Mouse (Mus musculus) liver, embryonic 11.5 days (tissue): Measurements from ENCODE around the gene Vps37b. TPM values are rescaled to one million over a fixed set of nuclear protein-coding genes. Genes with fewer than 3 reads are reported as not detected.

Experiments
- ATAC-seq: fragments of 200-750 bp; cut with Nextera tagmentation; replicated peaks from 2 replicates; pipeline ENCODE4 v1.8.0; 2017; ENCODE audit warnings: moderate number of reproducible peaks, mild to moderate bottlenecking, moderate TSS enrichment, moderate library complexity; ENCODE audit not compliant: low FRiP score
- DNase-seq: peaks from one replicate; pipeline ENCODE4 v3.0.0-alpha.2; 2017; ENCODE audit warnings: low spot score
- H3K27ac ChIP-seq: fragments of 300-500 bp; sonication (generic); 2 replicates; pipeline ENCODE4 v1.5.1; 2014; ENCODE audit warnings: mild to moderate bottlenecking, low read depth, low read length, control low read depth
- H3K27me3 ChIP-seq: fragments of 300-500 bp; sonication (generic); replicated peaks from 2 replicates; pipeline ENCODE4 v1.6.1; 2014; ENCODE audit warnings: low read length, mixed read lengths; ENCODE audit not compliant: control insufficient read depth, insufficient read depth
- H3K36me3 ChIP-seq: fragments of 300-500 bp; sonication (generic); 2 replicates; pipeline ENCODE4 v1.6.1; 2014; ENCODE audit warnings: mild to moderate bottlenecking, low read length, moderate library complexity, mixed read lengths; ENCODE audit not compliant: control insufficient read depth, insufficient read depth
- H3K4me1 ChIP-seq: fragments of 300-500 bp; sonication (generic); replicated peaks from 2 replicates; pipeline ENCODE4 v1.6.1; 2014; ENCODE audit warnings: low read length, mixed read lengths; ENCODE audit not compliant: control insufficient read depth, insufficient read depth
- H3K4me2 ChIP-seq: fragments of 300-500 bp; sonication (generic); 2 replicates; pipeline ENCODE4 v1.6.1; 2014; ENCODE audit warnings: mild to moderate bottlenecking, control low read depth, moderate library complexity
- H3K4me3 ChIP-seq: fragments of 300-500 bp; sonication (generic); 2 replicates; pipeline ENCODE4 v1.5.1; 2014; ENCODE audit warnings: low read depth, low read length, control low read depth
- H3K9ac ChIP-seq: fragments of 300-500 bp; sonication (generic); 2 replicates; pipeline ENCODE4 v1.6.1; 2014; ENCODE audit warnings: low read depth, low read length, control low read depth
- H3K9me3 ChIP-seq: fragments of 300-500 bp; sonication (generic); 2 replicates; pipeline ENCODE4 v1.6.1; 2016; ENCODE audit warnings: low read length, inconsistent platforms, mixed read lengths; ENCODE audit not compliant: control insufficient read depth
- WGBS: fragments of 180-500 bp; shearing (Covaris S2); extraction: QIAGEN DNeasy Blood & Tissue Kit; methylation state at CpG from one replicate; pipeline ENCODE4 v1.1.7; 2014; 5-methylcytosine and 5-hydroxymethylcytosine counted together
- polyA plus RNA-seq: library from polyadenylated mRNA; unstranded; fragments of >200 nt; fragmentation: Nextera tagmentation; extraction: Ambion mirVana; gene quantifications from 2 replicates; pipeline ENCODE4 v1.2.1, GENCODE M21; 2014

Vps37b gene
- polyA plus RNA-seq, 1 experiment from 2014 or later, result 31.3 TPM

- no peak overlapping the region for H3K27ac ChIP-seq
- no peaks in the 10 kb centered on the region for H3K9me3 ChIP-seq
- peaks cover 15% of the 10 kb centered on the region for H3K4me1 ChIP-seq
- H3K4me2 ChIP-seq, result no peak overlapping the region
- ATAC-seq, result peak; percentile 44
- peaks cover 10% of the 10 kb centered on the region for H3K36me3 ChIP-seq
- H3K9ac ChIP-seq, result no peak overlapping the region
- 11% methylated on average over 7 of the region's 7 CpGs for WGBS
- DNase-seq, result peak; percentile 84
- H3K4me3 ChIP-seq, result no peak overlapping the region
- no peaks in the 10 kb centered on the region; the same call in 1 of the 2 replicates for H3K27me3 ChIP-seq
Observed at GRCm38 (mm10) chr5:124000824-124001223, 31.2 kb downstream of the Vps37b start.

GRCm38 (mm10) chr5:123998370-123998769, 33.7 kb downstream of the Vps37b start:
- Histone ChIP-seq H3K9ac (no peak overlapping the region), H3K36me3 (no peaks in the 10 kb centered on the region; the same call in 1 of the 2 replicates), H3K4me1 (peaks cover 15% of the 10 kb centered on the region), H3K4me3 (no peak overlapping the region), H3K4me2 (peak overlapping the region; percentile 3; the same call in 1 of the 2 replicates), H3K27me3 (no peaks in the 10 kb centered on the region; the same call in 1 of the 2 replicates), H3K27ac (no peak overlapping the region), H3K9me3 (no peaks in the 10 kb centered on the region)
- 43% methylated on average over 10 of the region's 10 CpGs for WGBS
- peak; percentile 49 for ATAC-seq
- DNase-seq, result no peak

GRCm38 (mm10) chr5:123997811-123998210, 34.3 kb downstream of the Vps37b start:
- ATAC-seq (no peak), DNase-seq (no peak)
- H3K27ac ChIP-seq, result no peak overlapping the region
- H3K9me3 ChIP-seq, result no peaks in the 10 kb centered on the region
- H3K4me3 ChIP-seq, result no peak overlapping the region
- H3K27me3 ChIP-seq, result no peaks in the 10 kb centered on the region; the same call in 1 of the 2 replicates
- H3K9ac ChIP-seq, result no peak overlapping the region
- H3K4me2 ChIP-seq, result no peak overlapping the region
- H3K36me3 ChIP-seq, result no peaks in the 10 kb centered on the region; the same call in 1 of the 2 replicates
- peaks cover 15% of the 10 kb centered on the region for H3K4me1 ChIP-seq
- 87% methylated on average over 16 of the region's 16 CpGs for WGBS

- ATAC-seq (no peak), DNase-seq (no peak)
- H3K27ac ChIP-seq, result no peak overlapping the region
- no peak overlapping the region for H3K4me3 ChIP-seq
- WGBS, result 88% methylated on average over 24 of the region's 24 CpGs
- H3K4me2 ChIP-seq, result no peak overlapping the region
- H3K9me3 ChIP-seq, result no peaks in the 10 kb centered on the region
- peaks cover 15% of the 10 kb centered on the region for H3K4me1 ChIP-seq
- H3K27me3 ChIP-seq, result no peaks in the 10 kb centered on the region; the same call in 1 of the 2 replicates
- no peaks in the 10 kb centered on the region; the same call in 1 of the 2 replicates for H3K36me3 ChIP-seq
- H3K9ac ChIP-seq, result no peak overlapping the region
Observed at GRCm38 (mm10) chr5:123997211-123997751, 34.8 kb downstream of the Vps37b start.

GRCm38 (mm10) chr5:123996695-123997094, 35.4 kb downstream of the Vps37b start:
- 87% methylated on average over 14 of the region's 14 CpGs for WGBS
- no peaks in the 10 kb centered on the region; the same call in 1 of the 2 replicates for H3K27me3 ChIP-seq
- ATAC-seq, result no peak
- H3K27ac ChIP-seq, result no peak overlapping the region
- H3K4me2 ChIP-seq, result no peak overlapping the region
- DNase-seq, result no peak
- no peak overlapping the region for H3K9ac ChIP-seq
- H3K4me3 ChIP-seq, result no peak overlapping the region
- H3K36me3 ChIP-seq, result no peaks in the 10 kb centered on the region; the same call in 1 of the 2 replicates
- H3K4me1 ChIP-seq, result peaks cover 21% of the 10 kb centered on the region
- no peaks in the 10 kb centered on the region for H3K9me3 ChIP-seq

- ATAC-seq, result no peak
- Histone ChIP-seq H3K27ac (no peak overlapping the region), H3K9ac (no peak overlapping the region), H3K4me1 (peaks cover 21% of the 10 kb centered on the region), H3K4me3 (no peak overlapping the region), H3K9me3 (no peaks in the 10 kb centered on the region), H3K36me3 (no peaks in the 10 kb centered on the region; the same call in 1 of the 2 replicates), H3K27me3 (no peaks in the 10 kb centered on the region; the same call in 1 of the 2 replicates), H3K4me2 (no peak overlapping the region)
- no peak for DNase-seq
- WGBS, result 87% methylated on average over 10 of the region's 10 CpGs
Observed at GRCm38 (mm10) chr5:123996194-123996593, 35.9 kb downstream of the Vps37b start.

- DNase-seq (no peak), ATAC-seq (no peak)
- no peak overlapping the region for H3K4me2 ChIP-seq
- H3K27ac ChIP-seq, result no peak overlapping the region
- peaks cover 17% of the 10 kb centered on the region for H3K4me1 ChIP-seq
- no peak overlapping the region for H3K4me3 ChIP-seq
- no peaks in the 10 kb centered on the region for H3K9me3 ChIP-seq
- 66% methylated on average over 6 of the region's 6 CpGs for WGBS
- H3K9ac ChIP-seq, result no peak overlapping the region
- no peaks in the 10 kb centered on the region; the same call in 1 of the 2 replicates for H3K27me3 ChIP-seq
- peaks cover 2% of the 10 kb centered on the region; the same call in 1 of the 2 replicates for H3K36me3 ChIP-seq
Observed at GRCm38 (mm10) chr5:123995388-123995787, 36.7 kb downstream of the Vps37b start.

GRCm38 (mm10) chr5:123994468-123994867, 37.6 kb downstream of the Vps37b start:
- H3K27ac ChIP-seq, result no peak overlapping the region
- H3K9me3 ChIP-seq, result no peaks in the 10 kb centered on the region
- 92% methylated on average over 7 of the region's 7 CpGs for WGBS
- no peaks in the 10 kb centered on the region; the same call in 1 of the 2 replicates for H3K27me3 ChIP-seq
- H3K4me2 ChIP-seq, result no peak overlapping the region
- no peak overlapping the region for H3K4me3 ChIP-seq
- ATAC-seq (no peak), DNase-seq (no peak)
- H3K36me3 ChIP-seq, result peaks cover 2% of the 10 kb centered on the region; the same call in 1 of the 2 replicates
- H3K9ac ChIP-seq, result no peak overlapping the region
- H3K4me1 ChIP-seq, result peaks cover 17% of the 10 kb centered on the region
